Mouse (Mus musculus) naive thymus-derived CD4-positive, alpha-beta T cell, adult 5 months (primary cell): ENCODE results near the gene Dhx9. TPM values are rescaled to one million over a fixed set of nuclear protein-coding genes. Genes with fewer than 3 reads are reported as not detected.

Source experiments
- polyA plus RNA-seq: library from polyadenylated mRNA; unstranded; fragments of 100-300 nt; shearing (Covaris generic); gene quantifications from one replicate; pipeline ENCODE4 v1.2.1, GENCODE M21; 2017

Dhx9 gene
- polyA plus RNA-seq: 73.1 TPM

DNA sequence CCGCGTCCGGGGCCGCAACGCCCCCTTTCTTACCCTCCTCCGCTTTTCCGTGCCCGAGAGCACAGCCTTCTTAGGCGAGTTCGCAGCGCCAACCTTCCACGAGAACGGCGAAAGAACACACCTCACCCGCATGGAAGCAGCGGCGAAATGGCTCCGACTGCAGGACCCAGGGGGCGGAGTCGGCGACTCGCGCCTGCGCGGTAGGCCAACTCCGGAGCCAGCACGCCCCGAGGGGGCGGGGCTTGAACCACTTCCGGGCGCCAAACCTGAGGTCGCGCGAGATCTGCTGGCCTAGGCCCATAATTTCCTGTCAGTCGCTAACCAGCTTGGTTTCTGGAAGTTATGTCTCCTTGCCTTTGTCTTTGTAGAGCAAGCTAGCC lies at the start of gene Dhx9:
Dhx9 (minus strand) TSS at position 161 of the 380 bp plus-strand sequence.

DNA sequence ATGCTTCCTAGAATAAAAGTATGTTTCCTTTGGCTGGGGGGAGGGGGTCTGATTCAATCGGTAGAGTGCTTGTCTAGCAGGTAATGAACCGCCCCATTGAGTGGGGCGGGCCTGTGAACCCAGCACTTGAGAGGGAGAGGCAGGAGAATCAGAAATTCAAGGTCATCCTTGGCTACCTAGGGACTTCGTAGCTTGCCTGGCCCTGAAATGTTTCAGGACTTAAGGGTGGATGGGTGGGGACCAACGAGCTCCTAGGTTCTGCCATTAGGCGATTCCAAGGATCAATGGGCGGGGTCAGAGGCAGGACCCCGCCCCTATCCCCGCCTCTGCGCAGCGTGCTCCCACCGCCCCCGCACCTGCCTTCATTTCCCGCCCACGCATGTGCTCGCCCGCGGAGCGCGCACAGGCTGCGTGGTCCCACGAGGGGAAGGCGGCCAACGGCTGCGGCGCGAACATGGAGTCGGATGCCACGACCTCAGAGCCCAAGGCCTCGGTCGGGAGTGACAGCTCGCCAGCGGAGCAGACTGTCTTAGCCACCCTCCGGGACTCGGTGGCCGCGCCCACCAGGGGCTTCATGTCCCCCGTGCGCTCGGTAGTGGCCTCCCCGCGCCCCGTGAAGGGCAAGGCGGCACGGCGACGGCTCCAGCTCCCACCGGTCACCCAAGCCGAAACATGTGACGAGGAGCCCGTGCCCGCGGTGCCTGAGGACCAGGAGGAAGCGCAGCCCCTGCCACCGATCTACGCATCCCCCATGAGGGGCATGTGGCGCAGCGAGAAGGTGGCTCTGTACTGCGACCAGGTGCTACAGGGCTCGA lies 62.5 kb downstream of the Dhx9 start, which contains the start of gene Shcbp1l:
Shcbp1l (plus strand) TSS at position 393 of the 815 bp plus-strand sequence.

Other genes starting within 250 kb of the Dhx9 start
- gene Lamc1, start 154.9 kb downstream of the Dhx9 start, polyA plus RNA-seq: 0.61 TPM
- gene Shcbp1l, start 62.5 kb downstream of the Dhx9 start, polyA plus RNA-seq: 0.34 TPM
- not detected for gene Npl, start 62.4 kb upstream of the Dhx9 start, polyA plus RNA-seq
- not detected for gene Rgs8, start 165.4 kb upstream of the Dhx9 start, polyA plus RNA-seq